Mouse (Mus musculus) myocyte (in vitro differentiated cells): ENCODE data around the gene Tex33. TPM values are rescaled to one million over a fixed set of nuclear protein-coding genes. Genes with fewer than 3 reads are reported as not detected.

Experiments
- H3K27me3 ChIP-seq: one replicate; pipeline ENCODE4 v1.6.1; 2011; ENCODE audit not compliant: control insufficient read depth, insufficient read depth, insufficient read length
- H3K36me3 ChIP-seq: one replicate; pipeline ENCODE4 v1.6.1; 2011; ENCODE audit not compliant: control insufficient read depth, insufficient read depth
- H3K4me2 ChIP-seq: one replicate; pipeline ENCODE4 v1.6.1; 2011; ENCODE audit warnings: low read depth, control low read depth
- H3K4me3 ChIP-seq: one replicate; pipeline ENCODE4 v1.5.1; 2011; ENCODE audit warnings: mild to moderate bottlenecking, control low read depth, moderate library complexity
- H3K79me2 ChIP-seq: one replicate; pipeline ENCODE4 v1.6.1; 2011; ENCODE audit not compliant: control insufficient read depth, insufficient read depth
- H3ac ChIP-seq: one replicate; pipeline ENCODE4 v1.6.1; 2011; ENCODE audit not compliant: control insufficient read depth, insufficient read length
- CEBPB ChIP-seq: IDR thresholded peaks from 2 replicates; pipeline ENCODE4 v1.6.1; 2011; ENCODE audit warnings: mild to moderate bottlenecking, moderate library complexity; ENCODE audit not compliant: poor library complexity, insufficient read depth, severe bottlenecking
- E2F4 ChIP-seq: IDR thresholded peaks from one replicate; pipeline ENCODE4 v1.6.1; 2011; ENCODE audit warnings: mild to moderate bottlenecking, control low read depth, moderate library complexity; ENCODE audit not compliant: insufficient read depth
- MAX ChIP-seq: IDR thresholded peaks from one replicate; pipeline ENCODE4 v1.6.1; 2011; ENCODE audit warnings: low read depth, mild to moderate bottlenecking, control low read depth
- MYOD1 ChIP-seq, 3 experiments: IDR thresholded peaks; one replicate each; pipeline ENCODE4 v1.6.1; 2011; ENCODE audit warnings: control low read depth in 2 of 3, low read depth in 2 of 3, mild to moderate bottlenecking in 2 of 3, moderate library complexity in 1 of 3; ENCODE audit not compliant: insufficient read length in 2 of 3, control insufficient read depth in 1 of 3
- MYOG ChIP-seq, 3 experiments: IDR thresholded peaks; one replicate each; pipeline ENCODE4 v1.6.1; 2011; ENCODE audit warnings: control low read depth in 2 of 3, low read depth in 2 of 3, mild to moderate bottlenecking in 2 of 3; ENCODE audit not compliant: insufficient read length in 2 of 3, control insufficient read depth in 1 of 3, insufficient read depth in 1 of 3
- POLR2A ChIP-seq: IDR thresholded peaks from one replicate; pipeline ENCODE4 v1.6.1; 2011; ENCODE audit warnings: low read depth, mild to moderate bottlenecking, control low read depth, moderate library complexity; ENCODE audit not compliant: insufficient read length
- POLR2AphosphoS2 ChIP-seq: IDR thresholded peaks from one replicate; pipeline ENCODE4 v1.6.1; 2011; ENCODE audit warnings: low read depth, control low read depth; ENCODE audit not compliant: insufficient read length
- REST ChIP-seq: IDR thresholded peaks from one replicate; pipeline ENCODE4 v1.6.1; 2011; ENCODE audit warnings: mild to moderate bottlenecking, control low read depth, moderate library complexity; ENCODE audit not compliant: insufficient read depth, insufficient read length
- SRF ChIP-seq: IDR thresholded peaks from one replicate; pipeline ENCODE4 v1.6.1; 2011; ENCODE audit warnings: low read depth; ENCODE audit not compliant: control insufficient read depth, insufficient read length
- TCF12 ChIP-seq: IDR thresholded peaks from one replicate; pipeline ENCODE4 v1.6.1; 2011; ENCODE audit warnings: mild to moderate bottlenecking, control low read depth; ENCODE audit not compliant: poor library complexity, insufficient read depth, severe bottlenecking
- TCF3 ChIP-seq: IDR thresholded peaks from one replicate; pipeline ENCODE4 v1.6.1; 2011; ENCODE audit warnings: low read depth, control low read depth; ENCODE audit not compliant: insufficient read length
- USF1 ChIP-seq: IDR thresholded peaks from one replicate; pipeline ENCODE4 v1.6.1; 2011; ENCODE audit warnings: low read depth, mild to moderate bottlenecking, control low read depth, moderate library complexity
- polyA plus RNA-seq: library from polyadenylated mRNA; unstranded; fragments of >200 nt; fragmentation: generic; extraction: Trizol; gene quantifications from one replicate; pipeline ENCODE4 v1.2.1, GENCODE M21; 2012; ENCODE audit warnings: missing spikeins

The Tex33 gene
- polyA plus RNA-seq, 1 experiment: not detected

GRCm38 (mm10) chr15:78403301-78403741 is 7.6 kb upstream of the Tex33 start:
- no peak overlapping the region for H3ac ChIP-seq
- H3K4me3 ChIP-seq: no peak overlapping the region
- no peaks in the 10 kb centered on the region for H3K79me2 ChIP-seq
- no peaks in the 10 kb centered on the region for H3K27me3 ChIP-seq
- TF ChIP-seq SRF (no peak), POLR2A (no peak), TCF3 (no peak)
- H3K4me2 ChIP-seq: no peak overlapping the region
- no peaks in the 10 kb centered on the region for H3K36me3 ChIP-seq

- Histone ChIP-seq H3K4me3 (no peak overlapping the region), H3ac (no peak overlapping the region), H3K79me2 (no peaks in the 10 kb centered on the region), H3K27me3 (peaks cover 4% of the 10 kb centered on the region), H3K36me3 (no peaks in the 10 kb centered on the region), H3K4me2 (no peak overlapping the region)
- TF ChIP-seq POLR2A (no peak), MYOD1 (IDR thresholded peaks at IDR 0.05; ENCODE audit: control insufficient read depth in 1 of 3, insufficient read length in 2 of 3, low read depth in 2 of 3) (no peak), USF1 (no peak), REST (no peak), TCF12 (no peak), MAX (no peak), TCF3 (no peak), MYOG (IDR thresholded peaks at IDR 0.05; ENCODE audit: control insufficient read depth in 1 of 3, insufficient read depth in 1 of 3, insufficient read length in 2 of 3, low read depth in 2 of 3) (no peak), E2F4 (no peak)
Measured at GRCm38 (mm10) chr15:78402423-78402822, 6.7 kb upstream of the Tex33 start.

GRCm38 (mm10) chr15:78401921-78402320 is 6.2 kb upstream of the Tex33 start:
- TF ChIP-seq POLR2AphosphoS2 (no peak), REST (no peak), E2F4 (no peak)
- H3K4me2 ChIP-seq: no peak overlapping the region
- H3ac ChIP-seq: no peak overlapping the region
- H3K79me2 ChIP-seq: no peaks in the 10 kb centered on the region
- peaks cover 7% of the 10 kb centered on the region for H3K27me3 ChIP-seq
- no peak overlapping the region for H3K4me3 ChIP-seq
- H3K36me3 ChIP-seq: no peaks in the 10 kb centered on the region

GRCm38 (mm10) chr15:78401345-78401744 is 5.6 kb upstream of the Tex33 start:
- Histone ChIP-seq H3ac (no peak overlapping the region), H3K4me2 (no peak overlapping the region), H3K4me3 (no peak overlapping the region), H3K79me2 (no peaks in the 10 kb centered on the region), H3K36me3 (no peaks in the 10 kb centered on the region), H3K27me3 (peaks cover 8% of the 10 kb centered on the region)
- TF ChIP-seq SRF: no peak
- no peak for TF ChIP-seq MYOD1 (IDR thresholded peaks at IDR 0.05; ENCODE audit: control insufficient read depth in 1 of 3, insufficient read length in 2 of 3, low read depth in 2 of 3)
- TF ChIP-seq E2F4: no peak
- TF ChIP-seq USF1: no peak
- no peak for TF ChIP-seq TCF3
- no peak for TF ChIP-seq MAX
- no peak for TF ChIP-seq TCF12
- TF ChIP-seq MYOG (IDR thresholded peaks at IDR 0.05; ENCODE audit: control insufficient read depth in 1 of 3, insufficient read depth in 1 of 3, insufficient read length in 2 of 3, low read depth in 2 of 3): no peak
- no peak for TF ChIP-seq REST
- no peak for TF ChIP-seq POLR2AphosphoS2
- TF ChIP-seq CEBPB: no peak
- TF ChIP-seq POLR2A: no peak

GRCm38 (mm10) chr15:78390855-78391254 is 4.9 kb downstream of the Tex33 start:
- no peaks in the 10 kb centered on the region for H3K79me2 ChIP-seq
- no peak for TF ChIP-seq REST
- H3ac ChIP-seq: no peak overlapping the region
- H3K36me3 ChIP-seq: no peaks in the 10 kb centered on the region
- no peak overlapping the region for H3K4me2 ChIP-seq
- no peak overlapping the region for H3K4me3 ChIP-seq
- peaks cover 44% of the 10 kb centered on the region for H3K27me3 ChIP-seq

GRCm38 (mm10) chr15:78385564-78385963 is 10.1 kb downstream of the Tex33 start:
- Histone ChIP-seq H3K79me2 (no peaks in the 10 kb centered on the region), H3K27me3 (peaks cover 33% of the 10 kb centered on the region), H3K4me3 (no peak overlapping the region), H3ac (no peak overlapping the region), H3K4me2 (no peak overlapping the region), H3K36me3 (no peaks in the 10 kb centered on the region)
- TF ChIP-seq POLR2A: no peak
